Mouse (Mus musculus) monocyte, adult 5-6 weeks (primary cell): ENCODE results near the gene Hoxc10. TPM values are rescaled to one million over a fixed set of nuclear protein-coding genes. Genes with fewer than 3 reads are reported as not detected.

Source experiments
- ATAC-seq: fragments of 153-309, 156-312 bp; replicated peaks from 2 replicates; pipeline ENCODE4 v1.8.0; 2017; ENCODE audit warnings: mild to moderate bottlenecking; ENCODE audit not compliant: low TSS enrichment, insufficient number of reproducible peaks, severe bottlenecking, poor library complexity, low FRiP score
- total RNA-seq: library from RNA; stranded (forward); fragments of 200-1000, 200-491, 200-594 nt; gene quantifications from 3 replicates; pipeline ENCODE4 v1.2.3, GENCODE M21; 2017

Gene Hoxc10
- total RNA-seq, 1 experiment from 2014 or later: not detected

GRCm38 (mm10) chr15:102942739-102943467 is 23.7 kb upstream of the Hoxc10 start:
- no peak for ATAC-seq

GRCm38 (mm10) chr15:102943468-102943813 is 23.2 kb upstream of the Hoxc10 start:
- no peak for ATAC-seq

GRCm38 (mm10) chr15:102945185-102946077 is 21.2 kb upstream of the Hoxc10 start:
- no peak for ATAC-seq

- ATAC-seq: no peak
These were observed 19.3 kb upstream of the Hoxc10 start for GRCm38 (mm10) chr15:102947276-102947675.

- no peak for ATAC-seq
These were observed 17.8 kb upstream of the Hoxc10 start for GRCm38 (mm10) chr15:102948842-102949241.

GRCm38 (mm10) chr15:102949696-102950095 is 16.9 kb upstream of the Hoxc10 start:
- no peak for ATAC-seq

GRCm38 (mm10) chr15:102950877-102951276 is 15.7 kb upstream of the Hoxc10 start:
- ATAC-seq: no peak

GRCm38 (mm10) chr15:102953561-102953960 is 13.0 kb upstream of the Hoxc10 start:
- no peak for ATAC-seq

- no peak for ATAC-seq
These were observed 12.2 kb upstream of the Hoxc10 start, which contains the start of gene Hoxc11 for GRCm38 (mm10) chr15:102954192-102955006. Gene Hoxc11 (plus strand): TSS chr15:102954427.

GRCm38 (mm10) chr15:102955007-102955382 is 11.6 kb upstream of the Hoxc10 start:
- ATAC-seq: no peak

- ATAC-seq: no peak
These were observed 10.6 kb upstream of the Hoxc10 start for GRCm38 (mm10) chr15:102955833-102956640.

- no peak for ATAC-seq
These were observed 9.7 kb upstream of the Hoxc10 start for GRCm38 (mm10) chr15:102956906-102957305.

GRCm38 (mm10) chr15:102959663-102960191 is 6.9 kb upstream of the Hoxc10 start:
- ATAC-seq: no peak

GRCm38 (mm10) chr15:102961728-102962127 is 4.9 kb upstream of the Hoxc10 start:
- ATAC-seq: no peak

GRCm38 (mm10) chr15:102962492-102962891 is 4.1 kb upstream of the Hoxc10 start:
- no peak for ATAC-seq

- ATAC-seq: no peak
These were observed 3.3 kb upstream of the Hoxc10 start for GRCm38 (mm10) chr15:102963259-102963658.

GRCm38 (mm10) chr15:102963671-102964640 is 2.6 kb upstream of the Hoxc10 start:
- ATAC-seq: no peak
